Mouse (Mus musculus) thymus, postnatal 0 days (tissue): ENCODE measurements around the gene P2ry13. TPM values are rescaled to one million over a fixed set of nuclear protein-coding genes. Genes with fewer than 3 reads are reported as not detected.

Experiments
- DNase-seq: peaks from one replicate; pipeline ENCODE4 v3.0.0-alpha.2; 2015; ENCODE audit warnings: low spot score
- polyA plus RNA-seq: library from polyadenylated mRNA; unstranded; fragments of >200 nt; fragmentation: Nextera tagmentation; extraction: Ambion mirVana; gene quantifications from 2 replicates; pipeline ENCODE4 v1.2.1, GENCODE M21; 2015

Gene P2ry13
- polyA plus RNA-seq, 1 experiment from 2014 or later: 4.6 TPM

- DNase-seq: no peak
Observed at GRCm38 (mm10) chr3:59197329-59197948, 13.2 kb downstream of the P2ry13 start.

- no peak for DNase-seq
Observed at GRCm38 (mm10) chr3:59194938-59195337, 15.7 kb downstream of the P2ry13 start, which contains the start of gene Gpr87. TSS of gene Gpr87 (minus strand) at chr3:59195104.

GRCm38 (mm10) chr3:59194099-59194498 lies 16.6 kb downstream of the P2ry13 start:
- no peak for DNase-seq

GRCm38 (mm10) chr3:59191674-59192073 lies 19.0 kb downstream of the P2ry13 start:
- no peak for DNase-seq

- no peak for DNase-seq
Observed at GRCm38 (mm10) chr3:59187336-59187735, 23.3 kb downstream of the P2ry13 start.

- DNase-seq: no peak
Observed at GRCm38 (mm10) chr3:59185662-59186061, 25.0 kb downstream of the P2ry13 start.

- no peak for DNase-seq
Observed at GRCm38 (mm10) chr3:59182129-59182528, 28.6 kb downstream of the P2ry13 start.

- no peak for DNase-seq
Observed at GRCm38 (mm10) chr3:59181134-59181533, 29.5 kb downstream of the P2ry13 start.

GRCm38 (mm10) chr3:59176871-59177270 lies 33.8 kb downstream of the P2ry13 start:
- no peak for DNase-seq

- DNase-seq: peak; percentile 76
Observed at GRCm38 (mm10) chr3:59175234-59175633, 35.4 kb downstream of the P2ry13 start.

- DNase-seq: no peak
Observed at GRCm38 (mm10) chr3:59174426-59175154, 36.1 kb downstream of the P2ry13 start.

- no peak for DNase-seq
Observed at GRCm38 (mm10) chr3:59169921-59170627, 40.6 kb downstream of the P2ry13 start.

- DNase-seq: no peak
Observed at GRCm38 (mm10) chr3:59169215-59169614, 41.5 kb downstream of the P2ry13 start.

GRCm38 (mm10) chr3:59168476-59168875 lies 42.2 kb downstream of the P2ry13 start:
- DNase-seq: peak; percentile 43

- no peak for DNase-seq
Observed at GRCm38 (mm10) chr3:59167417-59168054, 43.1 kb downstream of the P2ry13 start.

GRCm38 (mm10) chr3:59160465-59160864 lies 50.2 kb downstream of the P2ry13 start:
- DNase-seq: no peak

Other genes starting within 250 kb of the P2ry13 start
- 0.53 and 0.57 TPM in 2 replicates for gene Med12l, start 205.1 kb downstream of the P2ry13 start, polyA plus RNA-seq
- gene Gpr171, start 109.1 kb downstream of the P2ry13 start, polyA plus RNA-seq: 26.4 and 27.8 TPM in 2 replicates
- 6.9 and 7.3 TPM in 2 replicates for gene P2ry14, start 57.3 kb downstream of the P2ry13 start, polyA plus RNA-seq
- gene Gpr87, start 15.8 kb downstream of the P2ry13 start, polyA plus RNA-seq: 3.3 and 4.2 TPM in 2 replicates
- 3.4 and 4.1 TPM in 2 replicates for gene P2ry12, start 52.0 kb upstream of the P2ry13 start, polyA plus RNA-seq
- 1.1 and 1.3 TPM in 2 replicates for gene Igsf10, start 133.5 kb upstream of the P2ry13 start, polyA plus RNA-seq